ENCODE assay signal across 10 mouse cellular contexts in genomic region chr16:22061555-22062160, GRCm38 (mm10). TPM values are rescaled to one million over a fixed set of nuclear protein-coding genes. Genes with fewer than 3 reads are reported as not detected.
DNase-seq lines count a peak whose midpoint lies in the region; ATAC-seq lines count a peak whose summit lies in the region.
"Had no signal": no experiment of that assay in that cellular context is flagged by ENCODE, and none has a peak within 500 bp of the region (broad histone marks: within the 10 kb centered on the region; RNA-seq: fewer than 3 reads in every experiment).

No protein-coding gene starts in this region.

- ATAC-seq in CD4-positive, CD25-positive, alpha-beta regulatory T cell, adult 4 months, result peak; percentile 50
- ATAC-seq in hematopoietic stem cell, adult 5-6 weeks (replicated peaks in 1 of 2; ENCODE audit: insufficient read depth in 1 of 2, low FRiP score in 2 of 2, low TSS enrichment in 1 of 2, low read depth in 1 of 2, poor library complexity in 2 of 2, severe bottlenecking in 2 of 2), result peak; percentile 46 to 56
- ATAC-seq in monocyte, adult 5-6 weeks (replicated peaks; ENCODE audit: insufficient number of reproducible peaks, low FRiP score, low TSS enrichment, poor library complexity, severe bottlenecking), result peak; percentile 32; the same call in 1 of the 2 replicates
- ATAC-seq: midbrain, embryonic 16.5 days had no signal

- DNase-seq in B cell, adult 2 months, result peak; percentile 53 to 62
- no peak for DNase-seq in adrenal gland, postnatal 4 days (ENCODE audit: low spot score in 2 of 2)
- no peak for DNase-seq in MN1 (ENCODE audit: low spot score)
- DNase-seq in frontal cortex, postnatal 36 days (ENCODE audit: low spot score in 2 of 2), result no peak
- DNase-seq in right cerebral cortex, postnatal 36 days (ENCODE audit: low spot score in 2 of 2), result no peak
- DNase-seq: lung, postnatal 14 days had no signal

RNA-seq across cellular contexts. Expression of gene Senp2, which starts 52.4 kb away (rescaled TPM):
- 10 to 100 TPM; 16.6 to 20.1 TPM for polyA plus RNA-seq in CD4-positive, CD25-positive, alpha-beta regulatory T cell, adult 4 months (2017; shearing (Covaris generic))
- 46.2 and 56.0 TPM in 2 replicates for total RNA-seq in hematopoietic stem cell, adult 5-6 weeks (2017)
- total RNA-seq in monocyte, adult 5-6 weeks (2017), result 39.0 to 70.2 TPM (median 46.8 TPM) in 3 replicates
- 10 to 100 TPM; 48.8 to 50.9 TPM for total RNA-seq in adrenal gland, postnatal 4 days (2021)

Comparison
In these comparisons a context has a peak if more than half of its experiments do, and no peak if none do; other contexts are left out.
1. DNase-seq: peak in B cell, adult 2 months (2 of 2); none in adrenal gland, postnatal 4 days (0 of 2), MN1 (single experiment), frontal cortex, postnatal 36 days (0 of 2) and right cerebral cortex, postnatal 36 days (0 of 2).
2. Peak in every context shown above with its lines, with median percentiles within 50 percentile points of each other: ATAC-seq.